Mouse (Mus musculus): ENCODE data around the gene Bmp10.

Bmp10 gene

GRCm38 (mm10) chr6:87427616-87428015 is 1.2 kb upstream of the Bmp10 start:
- H3K36me3 ChIP-seq (ENCODE audit: insufficient read depth, low read length) = no peaks in the 10 kb centered on the region
- H3K4me3 ChIP-seq (replicated peaks; ENCODE audit: low read length) = no peak overlapping the region
- TF ChIP-seq POU5F1 (IDR thresholded peaks at IDR 0.05; ENCODE audit: borderline replicate concordance, low read length) (no peak), CTCF (conservative IDR thresholded peaks at IDR 0.05; ENCODE audit: low read length) (no peak), NANOG (IDR thresholded peaks at IDR 0.05; ENCODE audit: borderline replicate concordance, low read length) (no peak)
- H3K4me1 ChIP-seq (replicated peaks; ENCODE audit: low read depth, low read length) = no peaks in the 10 kb centered on the region
- H3K9me3 ChIP-seq (ENCODE audit: low read length) = no peaks in the 10 kb centered on the region
- H3K27me3 ChIP-seq (ENCODE audit: insufficient read depth, low read length) = no peaks in the 10 kb centered on the region

- H3K4me1 ChIP-seq (replicated peaks; ENCODE audit: low read depth, low read length) = 0 out of 2 replicates have a peak, but pooled peaks cover under 1% of the 10 kb centered on the region
- H3K27me3 ChIP-seq (ENCODE audit: insufficient read depth, low read length) = no peaks in the 10 kb centered on the region
- TF ChIP-seq POU5F1 (IDR thresholded peaks at IDR 0.05; ENCODE audit: borderline replicate concordance, low read length) = no peak
- TF ChIP-seq CTCF (conservative IDR thresholded peaks at IDR 0.05; ENCODE audit: low read length) = no peak
- TF ChIP-seq NANOG (IDR thresholded peaks at IDR 0.05; ENCODE audit: borderline replicate concordance, low read length) = no peak
- no peak overlapping the region for H3K4me3 ChIP-seq (replicated peaks; ENCODE audit: low read length)
- no peaks in the 10 kb centered on the region for H3K36me3 ChIP-seq (ENCODE audit: insufficient read depth, low read length)
- no peaks in the 10 kb centered on the region for H3K9me3 ChIP-seq (ENCODE audit: low read length)
Measured at GRCm38 (mm10) chr6:87435791-87436190, 7.0 kb downstream of the Bmp10 start.

- TF ChIP-seq POU5F1 (IDR thresholded peaks at IDR 0.05; ENCODE audit: borderline replicate concordance, low read length) (no peak), CTCF (conservative IDR thresholded peaks at IDR 0.05; ENCODE audit: low read length) (no peak), NANOG (IDR thresholded peaks at IDR 0.05; ENCODE audit: borderline replicate concordance, low read length) (no peak)
- H3K9me3 ChIP-seq (ENCODE audit: low read length) = no peaks in the 10 kb centered on the region
- no peak overlapping the region for H3K4me3 ChIP-seq (replicated peaks; ENCODE audit: low read length)
- H3K36me3 ChIP-seq (ENCODE audit: insufficient read depth, low read length) = no peaks in the 10 kb centered on the region
- 0 out of 2 replicates have a peak, but pooled peaks cover 4% of the 10 kb centered on the region for H3K4me1 ChIP-seq (replicated peaks; ENCODE audit: low read depth, low read length)
- H3K27me3 ChIP-seq (ENCODE audit: insufficient read depth, low read length) = no peaks in the 10 kb centered on the region
Measured at GRCm38 (mm10) chr6:87436745-87437144, 8.0 kb downstream of the Bmp10 start.

GRCm38 (mm10) chr6:87443253-87443652 is 14.5 kb downstream of the Bmp10 start:
- TF ChIP-seq CTCF (conservative IDR thresholded peaks at IDR 0.05; ENCODE audit: low read length) (no peak), NANOG (IDR thresholded peaks at IDR 0.05; ENCODE audit: borderline replicate concordance, low read length) (no peak), POU5F1 (IDR thresholded peaks at IDR 0.05; ENCODE audit: borderline replicate concordance, low read length) (no peak)
- no peaks in the 10 kb centered on the region for H3K36me3 ChIP-seq (ENCODE audit: insufficient read depth, low read length)
- H3K9me3 ChIP-seq (ENCODE audit: low read length) = no peaks in the 10 kb centered on the region
- no peaks in the 10 kb centered on the region for H3K27me3 ChIP-seq (ENCODE audit: insufficient read depth, low read length)
- no peak overlapping the region for H3K4me3 ChIP-seq (replicated peaks; ENCODE audit: low read length)
- H3K4me1 ChIP-seq (replicated peaks; ENCODE audit: low read depth, low read length) = peaks cover 15% of the 10 kb centered on the region

GRCm38 (mm10) chr6:87445222-87445621 is 16.4 kb downstream of the Bmp10 start:
- Histone ChIP-seq H3K36me3 (ENCODE audit: insufficient read depth, low read length) (no peaks in the 10 kb centered on the region), H3K4me3 (replicated peaks; ENCODE audit: low read length) (no peak overlapping the region), H3K9me3 (ENCODE audit: low read length) (no peaks in the 10 kb centered on the region), H3K4me1 (replicated peaks; ENCODE audit: low read depth, low read length) (peaks cover 15% of the 10 kb centered on the region), H3K27me3 (ENCODE audit: insufficient read depth, low read length) (no peaks in the 10 kb centered on the region)
- TF ChIP-seq POU5F1 (IDR thresholded peaks at IDR 0.05; ENCODE audit: borderline replicate concordance, low read length) = no peak
- TF ChIP-seq CTCF (conservative IDR thresholded peaks at IDR 0.05; ENCODE audit: low read length) = no peak
- TF ChIP-seq NANOG (IDR thresholded peaks at IDR 0.05; ENCODE audit: borderline replicate concordance, low read length) = no peak

- TF ChIP-seq POU5F1 (IDR thresholded peaks at IDR 0.05; ENCODE audit: borderline replicate concordance, low read length) (no peak), NANOG (IDR thresholded peaks at IDR 0.05; ENCODE audit: borderline replicate concordance, low read length) (no peak), CTCF (conservative IDR thresholded peaks at IDR 0.05; ENCODE audit: low read length) (no peak)
- Histone ChIP-seq H3K9me3 (ENCODE audit: low read length) (no peaks in the 10 kb centered on the region), H3K4me1 (replicated peaks; ENCODE audit: low read depth, low read length) (peaks cover 11% of the 10 kb centered on the region), H3K27me3 (ENCODE audit: insufficient read depth, low read length) (no peaks in the 10 kb centered on the region), H3K4me3 (replicated peaks; ENCODE audit: low read length) (no peak overlapping the region), H3K36me3 (ENCODE audit: insufficient read depth, low read length) (no peaks in the 10 kb centered on the region)
Measured at GRCm38 (mm10) chr6:87447217-87447616, 18.4 kb downstream of the Bmp10 start.

GRCm38 (mm10) chr6:87449534-87449933 is 20.7 kb downstream of the Bmp10 start:
- TF ChIP-seq POU5F1 (IDR thresholded peaks at IDR 0.05; ENCODE audit: borderline replicate concordance, low read length) (no peak), CTCF (conservative IDR thresholded peaks at IDR 0.05; ENCODE audit: low read length) (no peak), NANOG (IDR thresholded peaks at IDR 0.05; ENCODE audit: borderline replicate concordance, low read length) (no peak)
- Histone ChIP-seq H3K36me3 (ENCODE audit: insufficient read depth, low read length) (no peaks in the 10 kb centered on the region), H3K9me3 (ENCODE audit: low read length) (peaks cover 6% of the 10 kb centered on the region), H3K27me3 (ENCODE audit: insufficient read depth, low read length) (no peaks in the 10 kb centered on the region), H3K4me1 (replicated peaks; ENCODE audit: low read depth, low read length) (no peaks in the 10 kb centered on the region), H3K4me3 (replicated peaks; ENCODE audit: low read length) (no peak overlapping the region)

GRCm38 (mm10) chr6:87451016-87451415 is 22.2 kb downstream of the Bmp10 start:
- Histone ChIP-seq H3K9me3 (ENCODE audit: low read length) (peaks cover 6% of the 10 kb centered on the region), H3K27me3 (ENCODE audit: insufficient read depth, low read length) (no peaks in the 10 kb centered on the region), H3K36me3 (ENCODE audit: insufficient read depth, low read length) (no peaks in the 10 kb centered on the region), H3K4me1 (replicated peaks; ENCODE audit: low read depth, low read length) (no peaks in the 10 kb centered on the region), H3K4me3 (replicated peaks; ENCODE audit: low read length) (no peak overlapping the region)
- no peak for TF ChIP-seq NANOG (IDR thresholded peaks at IDR 0.05; ENCODE audit: borderline replicate concordance, low read length)
- 0 out of 2 replicates have a peak, but pooled peaks have one; percentile 16 for TF ChIP-seq CTCF (conservative IDR thresholded peaks at IDR 0.05; ENCODE audit: low read length)

- peaks cover 7% of the 10 kb centered on the region for H3K9me3 ChIP-seq (ENCODE audit: low read length)
- no peaks in the 10 kb centered on the region for H3K27me3 ChIP-seq (ENCODE audit: insufficient read depth, low read length)
- no peak overlapping the region for H3K4me3 ChIP-seq (replicated peaks; ENCODE audit: low read length)
- no peaks in the 10 kb centered on the region for H3K4me1 ChIP-seq (replicated peaks; ENCODE audit: low read depth, low read length)
- TF ChIP-seq NANOG (IDR thresholded peaks at IDR 0.05; ENCODE audit: borderline replicate concordance, low read length) (no peak), CTCF (conservative IDR thresholded peaks at IDR 0.05; ENCODE audit: low read length) (no peak), POU5F1 (IDR thresholded peaks at IDR 0.05; ENCODE audit: borderline replicate concordance, low read length) (no peak)
- no peaks in the 10 kb centered on the region for H3K36me3 ChIP-seq (ENCODE audit: insufficient read depth, low read length)
Measured at GRCm38 (mm10) chr6:87451771-87452170, 23.0 kb downstream of the Bmp10 start.
